Mouse (Mus musculus): ENCODE results near the gene Lrrk2. TPM values are rescaled to one million over a fixed set of nuclear protein-coding genes. Genes with fewer than 3 reads are reported as not detected.
"Not testable (repeated sequence)": the region's sequence is repeated elsewhere in the genome, so short reads cannot be mapped to it uniquely, and the experiment has no call there.

The Lrrk2 gene
- total and polyA plus RNA-seq, 3 experiments = 6.4 to 79.2 (median 19.2) TPM

- DNase-seq = no peak
Measured at GRCm38 (mm10) chr15:91806463-91806862, 133.5 kb downstream of the Lrrk2 start.

GRCm38 (mm10) chr15:91835319-91835718, 162.3 kb downstream of the Lrrk2 start:
- DNase-seq = no peak

GRCm38 (mm10) chr15:91837965-91838364, 165.0 kb downstream of the Lrrk2 start, which contains the start of gene Smgc:
Gene Smgc, plus strand, starts transcription at chr15:91838265.
- DNase-seq = no peak

- not testable (repeated sequence) for DNase-seq
Measured at GRCm38 (mm10) chr15:91864130-91864529, 191.2 kb downstream of the Lrrk2 start.

Other genes starting within 250 kb of the Lrrk2 start
- gene Slc2a13, start 99.9 kb upstream of the Lrrk2 start, total RNA-seq (2021) = 1 to 10 TPM; 3.3 to 4.0 TPM
- 1.0 and 2.0 TPM in 2 replicates for gene Slc2a13, start 99.9 kb upstream of the Lrrk2 start, polyA plus RNA-seq (2012; rRNA removed)
- gene Smgc, start 165.1 kb downstream of the Lrrk2 start, total RNA-seq (2021) = not detected
- not detected in 2 replicates for gene Smgc, start 165.1 kb downstream of the Lrrk2 start, polyA plus RNA-seq (2012; rRNA removed)

All from adrenal gland, adult 2 months (tissue).